ENCODE assay signal across 12 mouse cellular contexts in genomic region chr16:34920868-34921267, GRCm38 (mm10).
DNase-seq lines count a peak whose midpoint lies in the region; ATAC-seq lines count a peak whose summit lies in the region.
"Had no signal": no experiment of that assay in that cellular context is flagged by ENCODE, and none has a peak within 500 bp of the region (broad histone marks: within the 10 kb centered on the region; RNA-seq: fewer than 3 reads in every experiment).

No protein-coding gene starts in this region.

- peaks cover 89% of the 10 kb centered on the region for H3K27me3 ChIP-seq in heart, embryonic 10.5 days (ENCODE audit: insufficient read depth, poor library complexity, severe bottlenecking)
- peaks cover 4% of the 10 kb centered on the region; the same call in 1 of the 2 replicates for H3K27me3 ChIP-seq in liver, embryonic 12.5 days (replicated peaks)
- H3K27me3 ChIP-seq in embryonic facial prominence, embryonic 14.5 days (replicated peaks; ENCODE audit: control insufficient read depth, insufficient read depth, low read length): no peaks in the 10 kb centered on the region
- no peaks in the 10 kb centered on the region for H3K27me3 ChIP-seq in limb, embryonic 12.5 days
- H3K27me3 ChIP-seq: midbrain, embryonic 15.5 days; neural tube, embryonic 13.5 days had no signal

- peak overlapping the region; percentile 63; the same call in 1 of the 2 replicates for H3K27ac ChIP-seq in heart, embryonic 10.5 days
- H3K27ac ChIP-seq in liver, embryonic 12.5 days: peak overlapping the region; percentile 25; the same call in 1 of the 2 replicates
- peak overlapping the region; percentile 3; the same call in 1 of the 2 replicates for H3K27ac ChIP-seq in embryonic facial prominence, embryonic 14.5 days (replicated peaks; ENCODE audit: low read depth, low read length)
- peak overlapping the region; percentile 64 for H3K27ac ChIP-seq in limb, embryonic 12.5 days
- H3K27ac ChIP-seq: midbrain, embryonic 15.5 days; neural tube, embryonic 13.5 days had no signal

- peaks cover 62% of the 10 kb centered on the region for H3K4me1 ChIP-seq in heart, embryonic 10.5 days
- H3K4me1 ChIP-seq in liver, embryonic 12.5 days: peaks cover 18% of the 10 kb centered on the region
- H3K4me1 ChIP-seq in embryonic facial prominence, embryonic 14.5 days (ENCODE audit: control insufficient read depth, insufficient read depth, low read length): peaks cover 26% of the 10 kb centered on the region
- peaks cover 38% of the 10 kb centered on the region for H3K4me1 ChIP-seq in limb, embryonic 12.5 days (replicated peaks)

- H3K4me3 ChIP-seq in heart, embryonic 10.5 days: no peak overlapping the region
- no peak overlapping the region for H3K4me3 ChIP-seq in liver, embryonic 12.5 days
- no peak overlapping the region for H3K4me3 ChIP-seq in embryonic facial prominence, embryonic 14.5 days (ENCODE audit: low read depth, low read length)
- no peak overlapping the region for H3K4me3 ChIP-seq in limb, embryonic 12.5 days (replicated peaks)
- H3K4me3 ChIP-seq: midbrain, embryonic 15.5 days; neural tube, embryonic 13.5 days had no signal

- WGBS in heart, embryonic 10.5 days: 79% methylated on average over 8 of the region's 8 CpGs
- 65% methylated on average over 8 of the region's 8 CpGs for WGBS in liver, embryonic 12.5 days (ENCODE audit: insufficient replicate concordance)
- 66% methylated on average over 8 of the region's 8 CpGs for WGBS in embryonic facial prominence, embryonic 14.5 days
- WGBS in limb, embryonic 12.5 days: 79% methylated on average over 8 of the region's 8 CpGs

- no peak overlapping the region for H3K9ac ChIP-seq in liver, embryonic 12.5 days
- no peak overlapping the region for H3K9ac ChIP-seq in embryonic facial prominence, embryonic 14.5 days (ENCODE audit: low read depth, low read length)
- H3K9ac ChIP-seq in limb, embryonic 12.5 days (replicated peaks): no peak overlapping the region
- H3K9ac ChIP-seq: midbrain, embryonic 15.5 days; neural tube, embryonic 13.5 days had no signal

- H3K9me3 ChIP-seq in heart, embryonic 10.5 days: no peaks in the 10 kb centered on the region
- H3K9me3 ChIP-seq in liver, embryonic 12.5 days (replicated peaks): no peaks in the 10 kb centered on the region
- H3K9me3 ChIP-seq in embryonic facial prominence, embryonic 14.5 days (ENCODE audit: control insufficient read depth, low read length): no peaks in the 10 kb centered on the region
- no peaks in the 10 kb centered on the region for H3K9me3 ChIP-seq in limb, embryonic 12.5 days
- H3K9me3 ChIP-seq: midbrain, embryonic 15.5 days; neural tube, embryonic 13.5 days had no signal

- DNase-seq in heart, embryonic 10.5 days (ENCODE audit: low spot score): no peak
- no peak for DNase-seq in heart, postnatal 4 days
- no peak for DNase-seq in liver
- no peak for DNase-seq in embryonic facial prominence, embryonic 14.5 days (ENCODE audit: low spot score)
- DNase-seq in frontal cortex, postnatal 25 days (ENCODE audit: low spot score in 2 of 2): no peak
- no peak for DNase-seq in retina, postnatal 1 day

- H3K36me3 ChIP-seq in heart, embryonic 10.5 days: no peaks in the 10 kb centered on the region
- no peaks in the 10 kb centered on the region for H3K36me3 ChIP-seq in liver, embryonic 12.5 days
- no peaks in the 10 kb centered on the region for H3K36me3 ChIP-seq in embryonic facial prominence, embryonic 14.5 days (ENCODE audit: control insufficient read depth, insufficient read depth, low read length)
- no peaks in the 10 kb centered on the region for H3K36me3 ChIP-seq in limb, embryonic 12.5 days
- H3K36me3 ChIP-seq: midbrain, embryonic 15.5 days; neural tube, embryonic 13.5 days had no signal

- no peak overlapping the region for H3K4me2 ChIP-seq in liver, embryonic 12.5 days
- no peak overlapping the region for H3K4me2 ChIP-seq in embryonic facial prominence, embryonic 14.5 days (ENCODE audit: low read depth, low read length)
- no peak overlapping the region for H3K4me2 ChIP-seq in limb, embryonic 12.5 days
- H3K4me2 ChIP-seq: heart, embryonic 11.5 days; midbrain, embryonic 15.5 days; neural tube, embryonic 13.5 days had no signal

- ATAC-seq in liver, embryonic 12.5 days: no peak
- no peak for ATAC-seq in embryonic facial prominence, embryonic 14.5 days (ENCODE audit: low read depth)
- ATAC-seq in limb, embryonic 12.5 days (ENCODE audit: insufficient number of reproducible peaks, insufficient read depth, low FRiP score, low TSS enrichment, low read depth): no peak
- ATAC-seq: hindbrain, embryonic 16.5 days; midbrain, embryonic 15.5 days had no signal

Comparison
In these comparisons a context has a peak if more than half of its experiments do, and no peak if none do; other contexts are left out.
1. H3K27ac ChIP-seq: peak in every context shown above with its lines; median percentile 64 in limb, embryonic 12.5 days; 63 in heart, embryonic 10.5 days; 25 in liver, embryonic 12.5 days; 3 in embryonic facial prominence, embryonic 14.5 days.